Mouse (Mus musculus): ENCODE data around the gene Hap1. TPM values are rescaled to one million over a fixed set of nuclear protein-coding genes. Genes with fewer than 3 reads are reported as not detected.
A peak's percentile ranks its signal among the peaks of the same experiment; 100 is the strongest.

The Hap1 gene
- polyA plus RNA-seq, 1 experiment, result 0.77 TPM

GRCm38 (mm10) chr11:100378446-100378845 is 22.5 kb upstream of the Hap1 start:
- no peaks in the 10 kb centered on the region; the same call in 1 of the 2 replicates for H3K4me1 ChIP-seq (ENCODE audit: control insufficient read depth, insufficient read depth, low read length)
- TF ChIP-seq CTCF (IDR thresholded peaks at IDR 0.05; ENCODE audit: borderline replicate concordance, insufficient read depth, low read length) (no peak), POLR2A (IDR thresholded peaks at IDR 0.05; ENCODE audit: low read depth, low read length) (no peak)
- H3K4me3 ChIP-seq (ENCODE audit: insufficient read depth, low read length), result no peak overlapping the region
- no peak overlapping the region for H3K27ac ChIP-seq (ENCODE audit: insufficient read depth, low read length)

DNA sequence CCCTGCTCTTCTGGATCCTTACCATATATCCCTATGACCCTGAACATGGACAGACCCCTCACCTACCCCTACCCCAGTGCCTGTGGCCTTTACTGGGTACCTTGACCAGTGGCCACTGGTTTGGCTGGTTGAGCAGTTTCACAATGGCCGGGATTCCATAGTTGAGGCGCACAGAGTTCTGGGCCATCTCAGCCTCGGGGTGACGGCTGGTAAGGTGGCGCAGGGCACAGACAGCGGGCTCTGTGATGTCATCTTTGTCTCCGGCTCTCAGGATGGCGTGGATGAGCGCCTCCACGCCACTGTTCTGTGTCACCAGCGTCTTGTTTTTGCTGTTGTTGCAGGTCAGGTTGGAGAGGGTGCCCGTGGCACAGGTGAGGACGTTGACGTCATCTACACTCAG is 22.1 kb upstream of the Hap1 start:
- Histone ChIP-seq H3K27ac (ENCODE audit: insufficient read depth, low read length) (no peak overlapping the region), H3K4me3 (ENCODE audit: insufficient read depth, low read length) (no peak overlapping the region), H3K4me1 (ENCODE audit: control insufficient read depth, insufficient read depth, low read length) (no peaks in the 10 kb centered on the region; the same call in 1 of the 2 replicates)
- TF ChIP-seq CTCF (IDR thresholded peaks at IDR 0.05; ENCODE audit: borderline replicate concordance, insufficient read depth, low read length), result no peak
- no peak for TF ChIP-seq POLR2A (IDR thresholded peaks at IDR 0.05; ENCODE audit: low read depth, low read length)

- TF ChIP-seq POLR2A (IDR thresholded peaks at IDR 0.05; ENCODE audit: low read depth, low read length) (no peak), CTCF (IDR thresholded peaks at IDR 0.05; ENCODE audit: borderline replicate concordance, insufficient read depth, low read length) (no peak)
- Histone ChIP-seq H3K27ac (ENCODE audit: insufficient read depth, low read length) (0 out of 2 replicates have a peak overlapping the region, but pooled peaks have one; percentile 21), H3K4me1 (ENCODE audit: control insufficient read depth, insufficient read depth, low read length) (no peaks in the 10 kb centered on the region; the same call in 1 of the 2 replicates), H3K4me3 (ENCODE audit: insufficient read depth, low read length) (no peak overlapping the region)
Observed at GRCm38 (mm10) chr11:100376746-100377389, 20.9 kb upstream of the Hap1 start.

GRCm38 (mm10) chr11:100376005-100376404 is 20.1 kb upstream of the Hap1 start:
- Histone ChIP-seq H3K4me3 (ENCODE audit: insufficient read depth, low read length) (no peak overlapping the region), H3K4me1 (ENCODE audit: control insufficient read depth, insufficient read depth, low read length) (no peaks in the 10 kb centered on the region; the same call in 1 of the 2 replicates), H3K27ac (ENCODE audit: insufficient read depth, low read length) (0 out of 2 replicates have a peak overlapping the region, but pooled peaks have one; percentile 21)
- no peak for TF ChIP-seq POLR2A (IDR thresholded peaks at IDR 0.05; ENCODE audit: low read depth, low read length)
- no peak for TF ChIP-seq CTCF (IDR thresholded peaks at IDR 0.05; ENCODE audit: borderline replicate concordance, insufficient read depth, low read length)

DNA sequence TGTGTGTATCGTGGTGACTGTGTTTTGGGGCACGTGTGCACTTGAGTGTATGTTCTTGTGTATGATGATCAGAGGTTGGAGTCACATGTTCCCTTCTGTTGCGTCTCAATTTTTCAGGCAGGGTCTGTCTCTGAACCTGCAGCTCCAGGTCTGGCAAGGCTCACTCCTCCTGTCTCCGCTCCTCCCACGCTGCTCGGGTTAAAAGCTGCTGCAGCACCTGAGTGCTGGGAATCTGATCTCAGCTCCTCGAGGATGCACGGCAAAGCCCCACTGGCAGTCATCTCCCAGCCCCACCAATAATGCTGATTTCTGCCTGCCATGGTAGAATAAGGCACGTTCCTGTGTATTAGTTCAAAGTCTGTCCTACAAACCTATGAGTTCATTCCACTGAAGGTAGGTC is 19.2 kb upstream of the Hap1 start:
- H3K4me3 ChIP-seq (ENCODE audit: insufficient read depth, low read length), result no peak overlapping the region
- H3K4me1 ChIP-seq (ENCODE audit: control insufficient read depth, insufficient read depth, low read length), result no peaks in the 10 kb centered on the region; the same call in 1 of the 2 replicates
- TF ChIP-seq CTCF (IDR thresholded peaks at IDR 0.05; ENCODE audit: borderline replicate concordance, insufficient read depth, low read length) (no peak), POLR2A (IDR thresholded peaks at IDR 0.05; ENCODE audit: low read depth, low read length) (no peak)
- H3K27ac ChIP-seq (ENCODE audit: insufficient read depth, low read length), result no peak overlapping the region

DNA sequence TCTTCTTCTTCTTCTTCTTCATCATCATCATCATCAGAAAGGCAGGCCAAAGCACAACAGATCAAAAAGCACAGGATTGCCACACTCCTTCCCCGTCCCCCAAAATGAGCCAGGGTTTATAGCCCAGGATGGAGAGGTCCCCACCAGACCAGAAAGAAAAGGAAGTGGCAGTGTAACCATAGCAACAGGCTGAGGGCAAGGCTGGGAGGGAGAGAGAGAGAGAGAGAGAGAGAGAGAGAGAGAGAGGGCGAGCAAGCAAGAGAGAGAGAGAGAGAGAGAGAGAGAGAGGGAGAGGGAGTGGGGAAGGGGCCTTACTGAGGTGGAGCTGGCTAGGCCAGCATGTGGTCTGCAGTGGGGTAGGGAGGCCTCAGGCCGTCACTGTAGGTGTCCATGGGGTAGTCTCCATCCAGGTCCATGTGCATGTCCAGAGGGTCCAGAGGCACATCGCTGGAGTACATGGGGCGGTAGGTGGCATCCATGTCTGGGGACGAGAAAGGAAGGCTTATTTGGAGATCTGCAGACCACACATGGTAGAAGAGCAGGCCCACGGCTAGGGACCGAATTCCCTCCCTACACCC is 16.1 kb upstream of the Hap1 start:
- no peak for TF ChIP-seq CTCF (IDR thresholded peaks at IDR 0.05; ENCODE audit: borderline replicate concordance, insufficient read depth, low read length)
- TF ChIP-seq POLR2A (IDR thresholded peaks at IDR 0.05; ENCODE audit: low read depth, low read length), result no peak
- Histone ChIP-seq H3K4me3 (ENCODE audit: insufficient read depth, low read length) (no peak overlapping the region), H3K27ac (ENCODE audit: insufficient read depth, low read length) (no peak overlapping the region), H3K4me1 (ENCODE audit: control insufficient read depth, insufficient read depth, low read length) (no peaks in the 10 kb centered on the region; the same call in 1 of the 2 replicates)

DNA sequence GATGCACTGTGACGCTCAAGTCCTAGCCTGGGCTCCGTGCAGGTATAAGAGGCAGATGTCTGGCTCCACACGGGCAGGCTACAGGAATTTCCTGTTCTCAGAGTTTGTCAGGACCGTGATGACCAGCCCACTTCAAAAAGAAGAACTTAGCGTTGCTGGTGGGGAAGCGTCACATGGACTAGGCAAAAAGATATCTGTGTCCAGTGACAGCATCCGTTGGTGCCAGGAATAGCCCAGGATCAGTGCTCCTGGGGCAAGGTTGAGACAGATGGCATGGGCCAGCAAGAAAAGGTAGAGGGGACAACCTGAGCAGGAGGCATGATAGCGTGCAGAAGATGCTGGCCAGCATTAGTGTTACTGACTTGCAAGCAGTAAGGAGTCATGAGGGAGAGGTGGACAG is 13.9 kb upstream of the Hap1 start:
- Histone ChIP-seq H3K27ac (ENCODE audit: insufficient read depth, low read length) (no peak overlapping the region), H3K4me3 (ENCODE audit: insufficient read depth, low read length) (no peak overlapping the region), H3K4me1 (ENCODE audit: control insufficient read depth, insufficient read depth, low read length) (no peaks in the 10 kb centered on the region)
- TF ChIP-seq POLR2A (IDR thresholded peaks at IDR 0.05; ENCODE audit: low read depth, low read length) (no peak), CTCF (IDR thresholded peaks at IDR 0.05; ENCODE audit: borderline replicate concordance, insufficient read depth, low read length) (no peak)

GRCm38 (mm10) chr11:100369145-100369544 is 13.2 kb upstream of the Hap1 start:
- Histone ChIP-seq H3K4me3 (ENCODE audit: insufficient read depth, low read length) (no peak overlapping the region), H3K27ac (ENCODE audit: insufficient read depth, low read length) (no peak overlapping the region), H3K4me1 (ENCODE audit: control insufficient read depth, insufficient read depth, low read length) (no peaks in the 10 kb centered on the region)
- no peak for TF ChIP-seq POLR2A (IDR thresholded peaks at IDR 0.05; ENCODE audit: low read depth, low read length)
- TF ChIP-seq CTCF (IDR thresholded peaks at IDR 0.05; ENCODE audit: borderline replicate concordance, insufficient read depth, low read length), result no peak

GRCm38 (mm10) chr11:100362979-100363562 is 7.1 kb upstream of the Hap1 start:
- no peak overlapping the region for H3K27ac ChIP-seq (ENCODE audit: insufficient read depth, low read length)
- TF ChIP-seq POLR2A (IDR thresholded peaks at IDR 0.05; ENCODE audit: low read depth, low read length) (no peak), CTCF (IDR thresholded peaks at IDR 0.05; ENCODE audit: borderline replicate concordance, insufficient read depth, low read length) (peak; percentile 85)
- H3K4me1 ChIP-seq (ENCODE audit: control insufficient read depth, insufficient read depth, low read length), result no peaks in the 10 kb centered on the region

More at GRCm38 (mm10) chr11:100362979-100363562, 7.1 kb upstream of the Hap1 start:
- H3K4me3 ChIP-seq (ENCODE audit: insufficient read depth, low read length), result no peak overlapping the region
